Mouse (Mus musculus) ES-E14 (cell line): ENCODE measurements at regions not wholly inside any gene's neighbourhood (a gene's known extent, or its start where the extent isn't known, plus 50 kb on each side); places are given as distances from the start of the nearest gene placed in this dataset.

ENCODE experiments used
- HCFC1 ChIP-seq: IDR thresholded peaks from 2 replicates; pipeline ENCODE4 v1.6.1; 2012; ENCODE audit warnings: low read length, inconsistent platforms, borderline replicate concordance; ENCODE audit not compliant: insufficient read depth
- MAFK ChIP-seq: IDR thresholded peaks from 2 replicates; pipeline ENCODE4 v1.6.1; 2014; ENCODE audit warnings: mild to moderate bottlenecking, low read depth, low read length, inconsistent platforms; ENCODE audit not compliant: insufficient read depth
- ZC3H11A ChIP-seq: IDR thresholded peaks from 2 replicates; pipeline ENCODE4 v1.6.1; 2012; ENCODE audit warnings: low read depth, mild to moderate bottlenecking, inconsistent platforms, low read length, borderline replicate concordance
- ZNF384 ChIP-seq: IDR thresholded peaks from 2 replicates; pipeline ENCODE4 v1.6.1; 2012; ENCODE audit warnings: low read depth, low read length, inconsistent platforms

GRCm38 (mm10) chr14:58801402-58801861, 341.3 kb downstream of the 1700129C05Rik start:
- TF ChIP-seq ZNF384 (no peak), HCFC1 (no peak), MAFK (no peak), ZC3H11A (no peak)
